Mouse (Mus musculus) v-Abl transformed pro-B cells (cell line): ENCODE results near the gene 1700069L16Rik.

Experiments used
- in situ Hi-C, 2 experiments: fragments of 400-800 bp; cut with MboI; formaldehyde crosslinking; loops; one replicate each; pipeline ENCODE4 v1.15.1; 2025; ENCODE audit not compliant: unreplicated experiment in 2 of 2

The 1700069L16Rik gene

GRCm38 (mm10) chr5:113700388-113701023, 24.1 kb downstream of the 1700069L16Rik start:
- in situ Hi-C loops: no loop called here

DNA sequence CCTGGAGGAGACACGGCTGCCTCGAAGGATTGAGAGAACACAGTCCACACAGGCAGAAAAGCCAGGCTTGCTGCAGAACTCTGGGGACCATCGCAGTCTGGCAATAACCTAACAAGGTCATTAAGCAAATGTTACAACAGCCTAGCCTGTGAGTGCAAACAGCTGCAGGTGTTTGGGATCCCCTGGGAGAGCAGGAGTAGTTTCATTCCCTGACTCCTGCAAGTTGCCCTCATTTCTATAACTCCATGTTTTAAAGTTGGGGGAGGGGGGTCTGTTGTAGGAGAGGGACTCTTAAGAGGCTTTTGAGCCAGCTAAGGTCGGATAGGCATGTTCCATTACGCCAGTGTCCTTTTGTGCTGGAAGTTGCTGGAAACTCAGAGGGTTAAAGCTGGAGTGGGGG, 30.2 kb downstream of the 1700069L16Rik start:
- in situ Hi-C loops: loop anchor here (10.0 to 25.0 kb wide), 2 partner anchors 300 to 593 kb away; partner anchors contain the start of gene Myo1h (in 1 of the 2)

DNA sequence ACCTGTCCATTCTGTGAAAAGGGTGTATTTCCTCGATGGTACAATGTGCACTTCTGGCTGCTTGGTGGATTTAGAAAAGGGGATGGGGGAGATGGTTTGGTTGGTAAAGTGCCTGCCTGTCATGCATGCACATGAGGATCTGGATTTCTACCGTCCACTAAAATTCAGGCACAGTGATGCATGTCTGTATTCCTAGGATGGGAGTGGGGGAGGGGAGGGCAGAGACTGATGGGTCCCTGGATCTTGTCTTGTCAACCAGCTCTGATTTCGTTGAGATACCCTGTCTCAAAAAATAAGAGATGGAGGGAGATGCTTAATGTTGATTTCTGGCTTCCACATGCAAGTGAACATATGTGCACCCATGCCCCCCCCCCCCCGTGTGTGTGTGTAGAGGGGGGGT, 30.6 kb downstream of the 1700069L16Rik start:
- in situ Hi-C loops: loop anchor here (10.0 to 25.0 kb wide), 2 partner anchors 299 to 593 kb away; partner anchors contain the start of gene Myo1h (in 1 of the 2)

GRCm38 (mm10) chr5:113693196-113693755, 31.3 kb downstream of the 1700069L16Rik start:
- in situ Hi-C loops: loop anchor here (10.0 to 25.0 kb wide), 2 partner anchors 298 to 594 kb away; partner anchors contain the start of gene Myo1h (in 1 of the 2)

DNA sequence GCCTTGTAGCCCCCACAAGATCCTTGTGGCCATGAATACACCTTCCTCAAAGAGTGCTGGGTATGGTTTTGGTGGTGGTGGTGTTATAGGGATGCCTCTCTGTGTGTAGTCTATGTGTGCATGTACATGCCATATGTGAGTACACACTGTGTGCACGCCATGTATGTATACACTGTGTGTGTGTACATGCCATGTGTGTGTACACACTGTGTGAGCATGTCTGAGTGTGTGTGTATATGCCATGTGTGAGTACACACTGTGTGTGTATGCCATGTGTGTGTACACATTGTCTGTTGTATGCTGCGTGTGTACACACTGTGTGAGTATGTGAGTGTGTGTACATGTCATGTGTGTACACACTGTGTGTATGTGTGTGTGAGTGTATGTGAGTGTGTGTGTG, 33.7 kb downstream of the 1700069L16Rik start:
- in situ Hi-C loops: loop anchor here (10.0 to 25.0 kb wide), 2 partner anchors 296 to 596 kb away; partner anchors contain the start of gene Myo1h (in 1 of the 2)

- in situ Hi-C loops: loop anchor here (10.0 to 25.0 kb wide), 2 partner anchors 295 to 597 kb away; partner anchors contain the start of gene Myo1h (in 1 of the 2)
These were observed 34.5 kb downstream of the 1700069L16Rik start for GRCm38 (mm10) chr5:113690069-113690548.

DNA sequence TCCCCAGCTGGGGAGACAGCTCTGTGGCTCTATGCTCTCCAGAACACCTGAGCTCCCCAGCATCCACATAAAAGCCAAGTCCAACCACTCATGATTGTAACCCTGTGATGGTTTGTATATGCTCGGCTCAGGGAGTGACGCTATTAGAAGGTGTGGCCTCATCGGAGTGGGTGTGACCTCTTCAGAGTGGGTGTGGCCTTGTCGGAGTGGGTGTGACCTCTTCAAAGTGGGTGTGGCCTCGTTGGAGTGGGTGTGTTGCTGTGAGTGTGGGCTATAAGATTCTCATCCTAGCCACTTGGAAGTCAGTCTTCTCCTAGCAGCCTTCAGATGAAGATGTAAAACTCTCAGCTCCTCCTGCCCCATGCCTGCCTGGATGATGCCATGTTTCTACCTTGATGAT, 37.1 kb downstream of the 1700069L16Rik start:
- in situ Hi-C loops: loop anchor here in 1 of 2 experiments (25.0 kb wide), 1 partner anchor 600 kb away; the partner anchor contains the start of gene Myo1h

DNA sequence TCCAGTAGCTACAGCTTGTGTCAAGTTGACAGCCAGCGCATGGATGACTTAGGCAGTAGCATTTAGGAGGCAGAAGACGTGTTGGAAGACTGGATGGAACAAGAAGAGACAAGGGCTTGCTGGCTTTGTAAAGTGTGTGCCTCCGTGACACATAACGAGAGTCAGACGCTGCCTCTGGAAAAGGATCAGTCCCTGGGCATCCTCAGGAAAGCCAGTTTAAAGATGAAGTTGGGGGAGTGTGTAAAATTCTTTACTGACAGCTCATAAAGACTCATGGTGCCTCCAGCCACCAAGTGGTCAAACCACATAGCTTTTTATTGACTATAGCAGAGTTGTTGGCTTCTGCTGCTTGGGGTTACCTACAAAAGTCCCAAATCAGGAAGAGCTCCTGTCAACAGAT, 39.1 kb downstream of the 1700069L16Rik start:
- in situ Hi-C loops: loop anchor here in 1 of 2 experiments (25.0 kb wide), 1 partner anchor 602 kb away; the partner anchor contains the start of gene Myo1h

- in situ Hi-C loops: loop anchor here in 1 of 2 experiments (25.0 kb wide), 1 partner anchor 604 kb away; the partner anchor contains the start of gene Myo1h
These were observed 41.3 kb downstream of the 1700069L16Rik start for GRCm38 (mm10) chr5:113683246-113683645.

GRCm38 (mm10) chr5:113682472-113682871, 42.1 kb downstream of the 1700069L16Rik start:
- in situ Hi-C loops: loop anchor here in 1 of 2 experiments (25.0 kb wide), 1 partner anchor 605 kb away; the partner anchor contains the start of gene Myo1h

GRCm38 (mm10) chr5:113681219-113681618, 43.4 kb downstream of the 1700069L16Rik start:
- in situ Hi-C loops: loop anchor here in 1 of 2 experiments (25.0 kb wide), 1 partner anchor 606 kb away; the partner anchor contains the start of gene Myo1h

DNA sequence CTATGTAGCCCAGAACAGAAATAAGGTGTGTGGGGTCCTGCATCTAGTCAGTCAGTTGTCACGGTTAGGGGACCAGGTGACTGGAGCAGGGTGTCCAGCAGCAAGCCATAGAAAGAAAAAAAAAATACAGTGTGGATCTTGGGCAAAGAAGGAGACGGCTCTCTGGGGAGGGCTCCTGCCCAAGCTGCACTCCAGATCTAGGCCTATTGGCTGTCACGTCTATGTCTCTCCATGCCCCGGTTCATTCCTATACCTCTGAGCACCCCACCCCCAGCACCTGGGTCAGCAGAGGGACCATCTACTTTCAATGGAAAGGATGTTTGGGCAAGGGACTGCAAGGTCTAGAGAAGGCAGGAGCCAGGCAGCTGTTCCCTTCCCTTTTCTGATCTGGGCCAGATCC, 45.1 kb downstream of the 1700069L16Rik start:
- in situ Hi-C loops: loop anchor here in 1 of 2 experiments (25.0 kb wide), 1 partner anchor 608 kb away; the partner anchor contains the start of gene Myo1h

DNA sequence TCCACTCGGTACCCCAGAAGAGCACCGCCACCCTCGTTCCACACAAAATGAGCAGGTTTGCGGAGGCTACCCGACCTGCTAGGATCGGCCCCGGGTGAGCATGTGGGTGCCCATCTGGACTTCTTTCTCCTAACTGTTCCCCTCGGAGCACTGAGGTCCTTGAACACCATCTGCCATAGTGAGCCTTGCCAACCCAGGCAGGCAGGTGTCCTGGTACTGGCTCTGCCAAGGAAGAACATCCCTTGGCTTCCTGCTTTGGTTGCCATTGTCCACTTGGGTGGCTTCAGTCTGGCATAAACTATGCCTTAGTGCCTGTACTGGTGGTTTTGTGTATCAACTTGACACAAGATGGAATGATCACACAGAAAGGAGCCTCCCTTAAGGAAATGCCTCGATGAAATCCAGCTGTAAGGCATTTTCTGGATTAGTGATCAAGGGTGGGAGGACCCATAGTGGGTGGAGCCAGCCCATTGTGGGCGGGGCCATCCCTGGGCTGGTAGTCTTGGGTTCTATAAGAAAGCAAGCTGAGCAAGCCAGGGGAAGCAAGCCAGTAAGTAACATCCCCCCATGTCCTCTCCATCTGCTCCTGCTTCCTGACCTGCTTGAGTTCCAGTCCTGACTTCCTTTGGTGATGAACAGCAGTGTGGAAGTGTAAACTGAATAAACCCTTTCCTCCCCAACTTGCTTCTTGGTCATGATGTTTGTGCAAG, 45.7 kb downstream of the 1700069L16Rik start:
- in situ Hi-C loops: loop anchor here in 1 of 2 experiments (25.0 kb wide), 1 partner anchor 608 kb away; the partner anchor contains the start of gene Myo1h

- in situ Hi-C loops: loop anchor here in 1 of 2 experiments (25.0 kb wide), 1 partner anchor 610 kb away; the partner anchor contains the start of gene Myo1h
These were observed 47.0 kb downstream of the 1700069L16Rik start for GRCm38 (mm10) chr5:113677541-113677940.

- in situ Hi-C loops: loop anchor here in 1 of 2 experiments (25.0 kb wide), 1 partner anchor 612 kb away; the partner anchor contains the start of gene Myo1h
These were observed 49.7 kb downstream of the 1700069L16Rik start for GRCm38 (mm10) chr5:113674851-113675250.

GRCm38 (mm10) chr5:113672456-113672855, 52.1 kb downstream of the 1700069L16Rik start:
- in situ Hi-C loops: no loop called here

- in situ Hi-C loops: no loop called here
These were observed 54.0 kb downstream of the 1700069L16Rik start for GRCm38 (mm10) chr5:113670597-113670996.

DNA sequence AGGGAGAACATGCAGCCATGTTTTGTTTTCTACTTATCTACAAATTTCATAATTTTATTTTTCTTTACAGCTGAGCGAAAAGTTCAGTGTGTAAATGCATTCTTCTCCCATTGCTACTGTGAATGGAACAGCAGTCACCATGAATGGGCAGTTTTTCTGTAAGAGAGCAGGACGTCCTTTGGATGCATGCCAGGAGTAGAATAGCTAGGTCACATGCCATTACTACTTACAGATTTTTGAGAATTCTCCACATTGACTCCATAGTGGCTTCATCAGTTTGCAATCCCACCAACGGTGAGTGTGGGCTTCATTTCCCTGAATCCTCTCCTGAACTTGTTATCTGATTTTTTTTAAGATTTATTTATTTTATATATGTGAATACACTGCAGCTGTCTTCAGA, 54.5 kb downstream of the 1700069L16Rik start:
- in situ Hi-C loops: no loop called here

DNA sequence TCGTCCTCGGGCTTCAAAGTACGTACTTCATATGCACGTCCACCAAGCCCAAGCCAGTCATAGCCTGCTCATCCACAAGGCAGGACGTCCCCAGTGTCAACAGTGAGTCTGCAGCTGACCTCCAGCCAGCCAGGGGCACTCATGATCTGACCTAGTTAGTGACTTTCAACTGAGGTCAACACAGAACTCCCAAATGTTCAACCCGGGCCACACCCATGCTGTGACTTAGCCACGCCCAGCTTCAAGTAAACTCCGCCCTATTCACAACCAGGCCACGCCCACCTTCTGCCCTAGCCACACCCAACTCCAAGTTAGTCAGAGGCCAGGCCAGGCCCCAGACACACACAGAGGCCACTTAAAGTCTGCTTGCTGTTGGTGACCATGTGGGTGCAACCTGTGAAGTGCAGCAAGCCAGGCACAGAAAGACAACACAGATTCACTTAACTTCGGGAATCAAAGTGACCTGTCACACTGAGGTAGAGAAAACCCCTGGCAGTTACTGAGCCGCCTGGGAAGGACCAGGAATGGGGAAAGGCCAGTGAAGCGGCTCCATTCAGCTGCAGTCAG, 59.9 kb downstream of the 1700069L16Rik start:
- in situ Hi-C loops: no loop called here

DNA sequence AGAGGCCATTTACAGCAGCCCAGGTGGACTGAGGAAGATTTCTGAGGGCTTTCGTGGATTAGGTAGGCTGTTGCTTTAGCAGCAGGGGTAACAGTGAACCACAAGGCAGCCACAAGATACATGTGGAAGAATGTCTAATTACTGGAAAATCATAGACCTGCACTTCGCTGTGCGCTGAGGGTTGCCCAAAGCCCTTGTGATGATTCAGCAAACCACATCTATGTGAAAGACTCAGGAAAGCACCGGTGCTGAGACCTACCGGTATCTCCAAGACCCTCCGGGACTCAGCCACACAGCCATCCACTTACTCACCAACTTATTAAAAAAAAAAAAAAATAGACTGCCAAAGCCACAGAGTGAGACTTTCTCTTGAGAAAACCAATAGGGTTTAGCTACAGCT, 60.4 kb downstream of the 1700069L16Rik start:
- in situ Hi-C loops: no loop called here
